Mouse (Mus musculus) heart, embryonic 16.5 days (tissue): ENCODE measurements around the gene Cdrt4. TPM values are rescaled to one million over a fixed set of nuclear protein-coding genes. Genes with fewer than 3 reads are reported as not detected.

Source experiments
- ATAC-seq: fragments of 200-750 bp; cut with Nextera tagmentation; replicated peaks from 2 replicates; pipeline ENCODE4 v1.8.0; 2017; ENCODE audit warnings: moderate number of reproducible peaks; ENCODE audit not compliant: insufficient read depth, low FRiP score; ENCODE audit errors: extremely low read depth
- H3K27ac ChIP-seq: fragments of 300-500 bp; sonication (generic); 2 replicates; pipeline ENCODE4 v1.5.1; 2014; ENCODE audit warnings: mild to moderate bottlenecking, low read length, control low read depth, moderate library complexity
- H3K27me3 ChIP-seq: fragments of 300-500 bp; sonication (generic); 2 replicates; pipeline ENCODE4 v1.6.1; 2014; ENCODE audit warnings: low read length, mixed read lengths; ENCODE audit not compliant: control insufficient read depth, insufficient read depth
- H3K36me3 ChIP-seq: fragments of 300-500 bp; sonication (generic); 2 replicates; pipeline ENCODE4 v1.6.1; 2014; ENCODE audit not compliant: control insufficient read depth, insufficient read depth
- H3K4me1 ChIP-seq: fragments of 300-500 bp; sonication (generic); 2 replicates; pipeline ENCODE4 v1.6.1; 2014; ENCODE audit warnings: low read length, mixed read lengths; ENCODE audit not compliant: control insufficient read depth, insufficient read depth
- H3K4me2 ChIP-seq: fragments of 300-500 bp; sonication (generic); 2 replicates; pipeline ENCODE4 v1.6.1; 2014; ENCODE audit warnings: low read depth, mild to moderate bottlenecking, control low read depth, low read length
- H3K4me3 ChIP-seq: fragments of 300-500 bp; sonication (generic); 2 replicates; pipeline ENCODE4 v1.5.1; 2014; ENCODE audit warnings: mild to moderate bottlenecking, control low read depth, low read length
- H3K9ac ChIP-seq: fragments of 300-500 bp; sonication (generic); 2 replicates; pipeline ENCODE4 v1.6.1; 2014; ENCODE audit warnings: low read length, control low read depth
- H3K9me3 ChIP-seq: fragments of 300-500 bp; sonication (generic); replicated peaks from 2 replicates; pipeline ENCODE4 v1.6.1; 2016; ENCODE audit warnings: low read length; ENCODE audit not compliant: control insufficient read depth
- WGBS: fragments of 180-500 bp; shearing (Covaris S2); extraction: QIAGEN DNeasy Blood & Tissue Kit; methylation state at CpG from one replicate; pipeline ENCODE4 v1.1.7; 2014; 5-methylcytosine and 5-hydroxymethylcytosine counted together
- polyA plus RNA-seq: library from polyadenylated mRNA; unstranded; fragments of >200 nt; fragmentation: Nextera tagmentation; extraction: Ambion mirVana; gene quantifications from 2 replicates; pipeline ENCODE4 v1.2.1, GENCODE M21; 2015

The Cdrt4 gene
- polyA plus RNA-seq, 1 experiment from 2014 or later: 0.41 TPM

- 75% methylated on average over 11 of the region's 11 CpGs for WGBS
- Histone ChIP-seq H3K9ac (no peak overlapping the region), H3K9me3 (no peaks in the 10 kb centered on the region), H3K36me3 (no peaks in the 10 kb centered on the region), H3K27ac (no peak overlapping the region), H3K4me1 (no peaks in the 10 kb centered on the region), H3K4me3 (no peak overlapping the region), H3K4me2 (no peak overlapping the region), H3K27me3 (no peaks in the 10 kb centered on the region)
- no peak for ATAC-seq
These were observed 16.0 kb upstream of the Cdrt4 start for GRCm38 (mm10) chr11:62934795-62935514.

DNA sequence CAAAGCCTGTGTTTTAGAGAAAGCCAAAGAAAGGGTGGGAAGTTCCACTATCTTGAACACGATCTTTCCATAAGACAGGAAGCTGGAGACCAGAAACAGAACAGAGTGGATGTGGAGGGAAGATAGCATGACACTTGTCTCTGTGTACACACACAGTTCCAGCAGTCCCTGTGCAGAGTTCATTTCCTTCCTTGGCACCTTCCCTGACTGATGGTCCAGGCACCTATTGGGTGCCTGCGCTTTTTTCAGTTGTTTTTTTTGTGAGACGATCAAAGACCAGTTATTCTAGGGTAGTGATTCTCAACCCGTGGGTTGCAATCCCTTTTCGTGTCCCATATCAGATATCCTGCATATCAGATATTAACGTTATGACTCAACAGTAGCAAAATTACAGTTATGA, 13.0 kb upstream of the Cdrt4 start:
- 63% methylated on average over 6 of the region's 6 CpGs for WGBS
- Histone ChIP-seq H3K27ac (no peak overlapping the region), H3K9ac (no peak overlapping the region), H3K36me3 (no peaks in the 10 kb centered on the region), H3K27me3 (no peaks in the 10 kb centered on the region), H3K9me3 (no peaks in the 10 kb centered on the region), H3K4me3 (no peak overlapping the region), H3K4me1 (no peaks in the 10 kb centered on the region), H3K4me2 (no peak overlapping the region)
- ATAC-seq: no peak

- WGBS: 75% methylated on average over 5 of the region's 5 CpGs
- H3K27me3 ChIP-seq: no peaks in the 10 kb centered on the region
- no peak for ATAC-seq
- H3K9ac ChIP-seq: no peak overlapping the region
- no peaks in the 10 kb centered on the region for H3K36me3 ChIP-seq
- H3K4me2 ChIP-seq: no peak overlapping the region
- H3K27ac ChIP-seq: no peak overlapping the region
- H3K4me1 ChIP-seq: no peaks in the 10 kb centered on the region
- H3K4me3 ChIP-seq: no peak overlapping the region
- H3K9me3 ChIP-seq: no peaks in the 10 kb centered on the region
These were observed 12.1 kb upstream of the Cdrt4 start for GRCm38 (mm10) chr11:62938921-62939320.

- Histone ChIP-seq H3K9me3 (no peaks in the 10 kb centered on the region), H3K4me1 (no peaks in the 10 kb centered on the region), H3K27ac (no peak overlapping the region), H3K9ac (no peak overlapping the region), H3K27me3 (no peaks in the 10 kb centered on the region), H3K4me3 (no peak overlapping the region), H3K36me3 (no peaks in the 10 kb centered on the region), H3K4me2 (no peak overlapping the region)
- 47% methylated on average over 3 of the region's 3 CpGs for WGBS
- ATAC-seq: no peak
These were observed 10.8 kb upstream of the Cdrt4 start for GRCm38 (mm10) chr11:62940176-62940575.

GRCm38 (mm10) chr11:62943538-62943937, 7.5 kb upstream of the Cdrt4 start:
- no peaks in the 10 kb centered on the region for H3K4me1 ChIP-seq
- no peak overlapping the region for H3K4me2 ChIP-seq
- H3K27ac ChIP-seq: no peak overlapping the region; the same call in 1 of the 2 replicates
- H3K9ac ChIP-seq: no peak overlapping the region
- no peak overlapping the region for H3K4me3 ChIP-seq
- ATAC-seq: no peak
- 56% methylated on average over 6 of the region's 6 CpGs for WGBS
- H3K36me3 ChIP-seq: no peaks in the 10 kb centered on the region
- no peaks in the 10 kb centered on the region for H3K9me3 ChIP-seq
- H3K27me3 ChIP-seq: no peaks in the 10 kb centered on the region

- no peak for ATAC-seq
- Histone ChIP-seq H3K27ac (no peak overlapping the region), H3K4me3 (no peak overlapping the region), H3K4me2 (no peak overlapping the region), H3K4me1 (no peaks in the 10 kb centered on the region), H3K27me3 (no peaks in the 10 kb centered on the region), H3K9ac (no peak overlapping the region), H3K36me3 (no peaks in the 10 kb centered on the region), H3K9me3 (no peaks in the 10 kb centered on the region)
- 61% methylated on average over 4 of the region's 4 CpGs for WGBS
These were observed 5.5 kb upstream of the Cdrt4 start for GRCm38 (mm10) chr11:62945514-62945913.

DNA sequence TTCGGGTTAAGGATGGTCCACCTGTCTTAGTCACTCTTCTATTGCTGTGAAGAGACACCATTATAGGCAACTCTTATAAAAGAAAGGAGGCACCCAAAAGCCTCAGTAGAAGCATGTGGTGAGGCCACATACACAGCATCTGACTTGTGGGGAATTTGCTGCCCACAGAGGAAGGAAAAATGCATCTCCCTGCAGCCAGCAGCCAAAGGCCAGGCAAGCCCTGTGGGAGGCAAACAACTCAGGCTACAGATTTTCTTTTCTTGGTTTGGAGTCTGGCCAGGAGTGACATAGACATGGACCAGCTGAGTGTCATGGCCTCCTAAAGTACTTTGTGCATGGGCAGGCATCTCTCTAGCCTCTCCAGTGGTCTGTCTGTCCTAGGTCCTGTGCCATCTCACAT, 1.4 kb upstream of the Cdrt4 start:
- WGBS: 87% methylated on average over 1 of the region's 1 CpGs
- no peak overlapping the region for H3K27ac ChIP-seq
- no peak overlapping the region for H3K4me2 ChIP-seq
- no peaks in the 10 kb centered on the region for H3K9me3 ChIP-seq
- no peak for ATAC-seq
- no peaks in the 10 kb centered on the region for H3K4me1 ChIP-seq
- H3K27me3 ChIP-seq: no peaks in the 10 kb centered on the region
- H3K9ac ChIP-seq: no peak overlapping the region
- no peak overlapping the region for H3K4me3 ChIP-seq
- no peaks in the 10 kb centered on the region for H3K36me3 ChIP-seq

DNA sequence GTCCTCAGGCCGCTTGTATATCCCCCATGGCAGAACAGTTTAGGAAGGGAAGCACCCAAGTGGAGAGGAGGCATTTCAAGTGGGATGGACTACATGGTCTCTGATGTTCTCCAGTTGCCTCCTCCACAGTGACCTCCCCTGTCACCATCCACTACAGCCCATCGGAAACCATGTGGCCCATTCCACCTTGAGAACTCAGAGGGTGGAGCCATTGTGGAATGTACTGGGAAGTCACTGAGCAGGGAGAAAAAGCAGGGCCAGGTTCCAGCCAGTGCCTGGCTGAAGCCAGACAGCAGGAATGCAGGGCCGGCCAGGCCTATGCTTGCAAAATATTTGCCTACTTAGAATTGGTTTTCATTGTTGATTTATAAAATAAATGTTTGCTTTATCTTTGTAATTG, 3.8 kb downstream of the Cdrt4 start:
- Histone ChIP-seq H3K4me3 (no peak overlapping the region), H3K27ac (no peak overlapping the region), H3K4me1 (no peaks in the 10 kb centered on the region), H3K4me2 (no peak overlapping the region), H3K36me3 (no peaks in the 10 kb centered on the region), H3K27me3 (no peaks in the 10 kb centered on the region), H3K9ac (no peak overlapping the region), H3K9me3 (no peaks in the 10 kb centered on the region)
- ATAC-seq: no peak
- 43% methylated on average over 2 of the region's 3 CpGs for WGBS

GRCm38 (mm10) chr11:62955186-62955585, 4.2 kb downstream of the Cdrt4 start:
- no peak for ATAC-seq
- WGBS: 79% methylated on average over 5 of the region's 5 CpGs
- Histone ChIP-seq H3K9ac (no peak overlapping the region), H3K4me3 (no peak overlapping the region), H3K9me3 (no peaks in the 10 kb centered on the region), H3K4me2 (no peak overlapping the region), H3K27ac (no peak overlapping the region), H3K36me3 (no peaks in the 10 kb centered on the region), H3K4me1 (no peaks in the 10 kb centered on the region), H3K27me3 (no peaks in the 10 kb centered on the region)
